Mouse (Mus musculus): Measurements from ENCODE around the gene Nrxn2.

The Nrxn2 gene

GRCm38 (mm10) chr19:6416894-6417761 lies 1.4 kb upstream of the Nrxn2 start:
- no peak for ATAC-seq (ENCODE audit: low TSS enrichment)

GRCm38 (mm10) chr19:6418984-6419692 lies 607 bp downstream of the Nrxn2 start:
- ATAC-seq (ENCODE audit: low TSS enrichment) = no peak

GRCm38 (mm10) chr19:6419805-6420310 lies 1.3 kb downstream of the Nrxn2 start:
- no peak for ATAC-seq (ENCODE audit: low TSS enrichment)

GRCm38 (mm10) chr19:6420481-6421210 lies 2.1 kb downstream of the Nrxn2 start:
- ATAC-seq (ENCODE audit: low TSS enrichment) = no peak

GRCm38 (mm10) chr19:6421211-6421590 lies 2.7 kb downstream of the Nrxn2 start:
- ATAC-seq (ENCODE audit: low TSS enrichment) = peak; percentile 10; the same call in 1 of the 2 replicates

GRCm38 (mm10) chr19:6422014-6422413 lies 3.5 kb downstream of the Nrxn2 start:
- no peak for ATAC-seq (ENCODE audit: low TSS enrichment)

- ATAC-seq (ENCODE audit: low TSS enrichment) = peak; percentile 24; the same call in 1 of the 2 replicates
These were observed 4.7 kb downstream of the Nrxn2 start for GRCm38 (mm10) chr19:6423241-6423640.

GRCm38 (mm10) chr19:6424137-6424881 lies 5.8 kb downstream of the Nrxn2 start:
- ATAC-seq (ENCODE audit: low TSS enrichment) = no peak

- ATAC-seq (ENCODE audit: low TSS enrichment) = no peak
These were observed 7.1 kb downstream of the Nrxn2 start for GRCm38 (mm10) chr19:6425595-6425994.

GRCm38 (mm10) chr19:6426703-6427500 lies 8.4 kb downstream of the Nrxn2 start:
- ATAC-seq (ENCODE audit: low TSS enrichment) = no peak

GRCm38 (mm10) chr19:6427653-6428434 lies 9.3 kb downstream of the Nrxn2 start:
- no peak for ATAC-seq (ENCODE audit: low TSS enrichment)

GRCm38 (mm10) chr19:6428501-6429200 lies 10.1 kb downstream of the Nrxn2 start:
- no peak for ATAC-seq (ENCODE audit: low TSS enrichment)

- peak; percentile 58; the same call in 1 of the 2 replicates for ATAC-seq (ENCODE audit: low TSS enrichment)
These were observed 24.5 kb downstream of the Nrxn2 start for GRCm38 (mm10) chr19:6443016-6443415.

- peak; percentile 51; the same call in 1 of the 2 replicates for ATAC-seq (ENCODE audit: low TSS enrichment)
These were observed 27.4 kb downstream of the Nrxn2 start for GRCm38 (mm10) chr19:6445761-6446423.

GRCm38 (mm10) chr19:6446736-6447437 lies 28.4 kb downstream of the Nrxn2 start:
- ATAC-seq (ENCODE audit: low TSS enrichment) = no peak

GRCm38 (mm10) chr19:6448752-6449151 lies 30.2 kb downstream of the Nrxn2 start:
- no peak for ATAC-seq (ENCODE audit: low TSS enrichment)

GRCm38 (mm10) chr19:6449841-6450240 lies 31.3 kb downstream of the Nrxn2 start:
- no peak for ATAC-seq (ENCODE audit: low TSS enrichment)

- peak; percentile 78 for ATAC-seq (ENCODE audit: low TSS enrichment)
These were observed 33.5 kb downstream of the Nrxn2 start for GRCm38 (mm10) chr19:6452030-6452494.
